Mouse (Mus musculus) midbrain, embryonic 15.5 days (tissue): ENCODE measurements at regions not wholly inside any gene's neighbourhood (a gene's known extent, or its start where the extent isn't known, plus 50 kb on each side); places are given as distances from the start of the nearest gene placed in this dataset.

Source experiments
- ATAC-seq: fragments of 200-750 bp; cut with Nextera tagmentation; replicated peaks from 2 replicates; pipeline ENCODE4 v1.8.0; 2017; ENCODE audit warnings: moderate TSS enrichment
- H3K27ac ChIP-seq: fragments of 300-500 bp; sonication (generic); 2 replicates; pipeline ENCODE4 v1.5.1; 2015; ENCODE audit warnings: mild to moderate bottlenecking, inconsistent platforms
- H3K27me3 ChIP-seq: fragments of 300-500 bp; sonication (generic); replicated peaks from 2 replicates; pipeline ENCODE4 v1.6.1; 2015; ENCODE audit warnings: inconsistent platforms
- H3K36me3 ChIP-seq: fragments of 300-500 bp; sonication (generic); replicated peaks from 2 replicates; pipeline ENCODE4 v1.6.1; 2015; ENCODE audit warnings: inconsistent platforms
- H3K4me1 ChIP-seq: fragments of 300-500 bp; sonication (generic); 2 replicates; pipeline ENCODE4 v1.6.1; 2015; ENCODE audit warnings: inconsistent platforms
- H3K4me2 ChIP-seq: fragments of 300-500 bp; sonication (generic); 2 replicates; pipeline ENCODE4 v1.6.1; 2015; ENCODE audit warnings: inconsistent platforms, mild to moderate bottlenecking, moderate library complexity
- H3K4me3 ChIP-seq: fragments of 300-500 bp; sonication (generic); 2 replicates; pipeline ENCODE4 v1.5.1; 2015; ENCODE audit warnings: mild to moderate bottlenecking, inconsistent platforms
- H3K9ac ChIP-seq: fragments of 300-500 bp; sonication (generic); 2 replicates; pipeline ENCODE4 v1.6.1; 2015; ENCODE audit warnings: mild to moderate bottlenecking, inconsistent platforms
- H3K9me3 ChIP-seq: fragments of 300-500 bp; sonication (generic); 2 replicates; pipeline ENCODE4 v1.6.1; 2016; ENCODE audit warnings: inconsistent platforms
- WGBS: fragments of 180-500 bp; shearing (Covaris S2); methylation state at CpG from one replicate; pipeline ENCODE4 v1.1.7; 2015; ENCODE audit warnings: mixed read lengths; 5-methylcytosine and 5-hydroxymethylcytosine counted together

GRCm38 (mm10) chr5:47385930-47386329 is 597.0 kb upstream of the Slit2 start:
- H3K4me2 ChIP-seq: no peak overlapping the region
- no peaks in the 10 kb centered on the region for H3K27me3 ChIP-seq
- ATAC-seq: no peak
- H3K36me3 ChIP-seq: no peaks in the 10 kb centered on the region
- H3K9me3 ChIP-seq: no peaks in the 10 kb centered on the region
- WGBS: 20% methylated on average over 1 of the region's 1 CpGs
- no peaks in the 10 kb centered on the region for H3K4me1 ChIP-seq
- no peak overlapping the region for H3K9ac ChIP-seq
- H3K27ac ChIP-seq: no peak overlapping the region
- H3K4me3 ChIP-seq: no peak overlapping the region

DNA sequence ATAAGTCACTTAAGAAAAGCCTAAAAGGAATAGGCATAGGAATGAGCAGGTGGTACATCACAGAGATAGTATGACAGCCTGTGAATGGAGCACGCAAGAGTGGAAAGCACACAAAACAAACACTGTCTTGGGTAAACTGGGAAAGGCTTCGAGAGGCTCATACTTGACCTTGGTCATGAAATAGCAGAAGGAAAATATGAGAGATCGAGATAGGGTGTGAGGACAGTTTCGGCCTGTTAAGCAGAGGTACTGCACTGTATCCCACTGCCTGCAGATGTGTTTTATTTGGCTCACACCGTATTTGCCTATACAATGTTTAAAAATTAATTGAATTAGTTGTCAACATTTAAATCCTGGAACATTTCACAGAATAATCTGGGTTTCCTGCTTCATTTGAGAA is 596.2 kb upstream of the Slit2 start:
- ATAC-seq: no peak
- H3K9ac ChIP-seq: no peak overlapping the region
- no peaks in the 10 kb centered on the region for H3K9me3 ChIP-seq
- no peaks in the 10 kb centered on the region for H3K4me1 ChIP-seq
- H3K36me3 ChIP-seq: no peaks in the 10 kb centered on the region
- H3K27ac ChIP-seq: no peak overlapping the region
- 88% methylated on average over 5 of the region's 5 CpGs for WGBS
- H3K4me3 ChIP-seq: no peak overlapping the region
- H3K4me2 ChIP-seq: no peak overlapping the region
- no peaks in the 10 kb centered on the region for H3K27me3 ChIP-seq

DNA sequence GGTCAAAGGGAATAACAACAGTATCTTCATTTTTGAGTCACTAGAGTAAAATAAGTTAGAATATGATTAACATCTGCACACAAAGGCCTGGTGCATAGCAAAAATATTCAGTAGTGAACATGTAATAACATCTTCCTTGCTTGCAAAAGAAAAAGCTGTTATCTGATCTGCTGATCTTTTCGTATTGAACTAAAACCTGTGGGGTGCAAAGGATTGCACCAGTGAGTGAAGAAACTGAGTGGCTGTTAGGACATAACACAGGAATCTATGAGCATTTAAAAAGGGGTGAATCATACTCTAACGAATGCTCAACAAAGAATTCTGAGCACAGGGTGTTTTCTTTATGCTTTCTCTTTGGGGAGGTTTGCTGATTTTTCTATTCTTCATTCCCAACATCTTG is 592.2 kb upstream of the Slit2 start:
- Histone ChIP-seq H3K27ac (no peak overlapping the region), H3K9me3 (no peaks in the 10 kb centered on the region), H3K36me3 (no peaks in the 10 kb centered on the region), H3K9ac (no peak overlapping the region), H3K4me3 (no peak overlapping the region), H3K27me3 (no peaks in the 10 kb centered on the region), H3K4me2 (no peak overlapping the region), H3K4me1 (no peaks in the 10 kb centered on the region)
- no peak for ATAC-seq
- 82% methylated on average over 2 of the region's 2 CpGs for WGBS

GRCm38 (mm10) chr5:47396874-47397273 is 586.1 kb upstream of the Slit2 start:
- no peaks in the 10 kb centered on the region for H3K4me1 ChIP-seq
- no peaks in the 10 kb centered on the region for H3K9me3 ChIP-seq
- no peak overlapping the region for H3K9ac ChIP-seq
- no peak overlapping the region for H3K4me3 ChIP-seq
- no peak for ATAC-seq
- H3K27ac ChIP-seq: no peak overlapping the region
- H3K27me3 ChIP-seq: no peaks in the 10 kb centered on the region
- WGBS: 83% methylated on average over 9 of the region's 9 CpGs
- H3K36me3 ChIP-seq: no peaks in the 10 kb centered on the region
- H3K4me2 ChIP-seq: no peak overlapping the region

- 74% methylated on average over 2 of the region's 2 CpGs for WGBS
- H3K4me2 ChIP-seq: no peak overlapping the region
- H3K27ac ChIP-seq: no peak overlapping the region
- H3K27me3 ChIP-seq: no peaks in the 10 kb centered on the region
- H3K4me1 ChIP-seq: no peaks in the 10 kb centered on the region
- no peak overlapping the region for H3K9ac ChIP-seq
- H3K4me3 ChIP-seq: no peak overlapping the region
- H3K9me3 ChIP-seq: no peaks in the 10 kb centered on the region
- no peak for ATAC-seq
- H3K36me3 ChIP-seq: no peaks in the 10 kb centered on the region
Measured at GRCm38 (mm10) chr5:47421916-47422315, 561.0 kb upstream of the Slit2 start.

DNA sequence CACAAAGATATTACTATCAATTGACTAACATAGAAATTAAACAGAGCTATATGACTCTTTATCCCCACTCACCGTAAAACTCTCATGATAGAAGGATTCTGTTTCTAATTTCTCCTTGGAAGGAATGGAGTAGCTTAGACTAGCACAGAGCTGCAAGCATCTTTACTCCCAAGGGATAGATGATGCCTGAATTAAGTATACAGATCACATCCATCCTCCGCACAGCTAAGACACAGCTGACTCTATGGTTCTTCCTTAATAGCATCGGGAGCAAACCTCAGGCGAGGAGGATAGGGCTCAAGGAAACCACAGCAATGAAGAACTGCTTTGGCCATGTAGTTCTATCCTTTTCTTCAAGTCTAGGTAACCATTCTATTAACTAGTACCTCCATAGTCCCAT is 556.9 kb upstream of the Slit2 start:
- no peak overlapping the region for H3K4me2 ChIP-seq
- no peak overlapping the region for H3K4me3 ChIP-seq
- H3K27ac ChIP-seq: no peak overlapping the region
- 85% methylated on average over 4 of the region's 4 CpGs for WGBS
- H3K4me1 ChIP-seq: no peaks in the 10 kb centered on the region
- no peaks in the 10 kb centered on the region for H3K27me3 ChIP-seq
- H3K9ac ChIP-seq: no peak overlapping the region
- no peak for ATAC-seq
- H3K9me3 ChIP-seq: no peaks in the 10 kb centered on the region
- no peaks in the 10 kb centered on the region for H3K36me3 ChIP-seq

GRCm38 (mm10) chr5:47426467-47426866 is 556.5 kb upstream of the Slit2 start:
- Histone ChIP-seq H3K36me3 (no peaks in the 10 kb centered on the region), H3K9me3 (no peaks in the 10 kb centered on the region), H3K27ac (no peak overlapping the region), H3K9ac (no peak overlapping the region), H3K4me3 (no peak overlapping the region), H3K27me3 (no peaks in the 10 kb centered on the region), H3K4me1 (no peaks in the 10 kb centered on the region), H3K4me2 (no peak overlapping the region)
- ATAC-seq: no peak
- WGBS: 41% methylated on average over 6 of the region's 6 CpGs

- no peak overlapping the region for H3K4me3 ChIP-seq
- no peaks in the 10 kb centered on the region for H3K4me1 ChIP-seq
- no peak for ATAC-seq
- H3K4me2 ChIP-seq: no peak overlapping the region
- no peak overlapping the region for H3K27ac ChIP-seq
- no peak overlapping the region for H3K9ac ChIP-seq
- H3K9me3 ChIP-seq: no peaks in the 10 kb centered on the region
- 68% methylated on average over 10 of the region's 10 CpGs for WGBS
- H3K36me3 ChIP-seq: no peaks in the 10 kb centered on the region
- no peaks in the 10 kb centered on the region for H3K27me3 ChIP-seq
Measured at GRCm38 (mm10) chr5:47429217-47430172, 553.4 kb upstream of the Slit2 start.

GRCm38 (mm10) chr5:47431599-47432328 is 551.2 kb upstream of the Slit2 start:
- Histone ChIP-seq H3K36me3 (no peaks in the 10 kb centered on the region), H3K4me1 (no peaks in the 10 kb centered on the region), H3K4me2 (no peak overlapping the region), H3K4me3 (no peak overlapping the region), H3K27me3 (no peaks in the 10 kb centered on the region), H3K9me3 (no peaks in the 10 kb centered on the region), H3K9ac (no peak overlapping the region), H3K27ac (no peak overlapping the region)
- WGBS: 22% methylated on average over 5 of the region's 5 CpGs
- ATAC-seq: no peak

DNA sequence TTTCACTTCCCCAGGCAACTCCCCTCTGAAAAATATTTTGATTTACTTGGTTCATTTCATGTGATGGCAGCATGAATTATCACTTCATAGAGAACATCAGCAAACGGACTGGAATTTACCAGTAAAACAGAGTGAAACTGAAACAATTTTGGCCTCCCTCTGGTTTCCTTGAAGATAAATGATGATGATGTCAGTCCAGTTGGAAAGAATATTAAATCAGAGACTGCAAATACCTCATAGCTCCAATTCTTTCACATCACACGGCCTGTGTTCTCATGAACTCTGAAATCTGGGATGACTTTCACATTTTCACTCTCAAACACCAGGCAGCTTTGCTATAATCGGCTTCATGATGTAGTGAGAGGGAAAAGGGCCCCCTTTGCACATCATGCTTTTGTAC is 546.5 kb upstream of the Slit2 start:
- Histone ChIP-seq H3K4me3 (no peak overlapping the region), H3K36me3 (no peaks in the 10 kb centered on the region), H3K4me2 (no peak overlapping the region), H3K9me3 (no peaks in the 10 kb centered on the region), H3K27me3 (no peaks in the 10 kb centered on the region), H3K4me1 (no peaks in the 10 kb centered on the region), H3K9ac (no peak overlapping the region), H3K27ac (no peak overlapping the region)
- ATAC-seq: no peak
- WGBS: 89% methylated on average over 3 of the region's 3 CpGs

- H3K27ac ChIP-seq: no peak overlapping the region
- no peaks in the 10 kb centered on the region for H3K36me3 ChIP-seq
- no peak for ATAC-seq
- H3K4me2 ChIP-seq: no peak overlapping the region
- WGBS: 70% methylated on average over 5 of the region's 5 CpGs
- no peak overlapping the region for H3K4me3 ChIP-seq
- no peaks in the 10 kb centered on the region for H3K4me1 ChIP-seq
- no peak overlapping the region for H3K9ac ChIP-seq
- no peaks in the 10 kb centered on the region for H3K27me3 ChIP-seq
- H3K9me3 ChIP-seq: no peaks in the 10 kb centered on the region
Measured at GRCm38 (mm10) chr5:47446305-47447028, 536.5 kb upstream of the Slit2 start.

GRCm38 (mm10) chr5:47464848-47465247 is 518.1 kb upstream of the Slit2 start:
- Histone ChIP-seq H3K27me3 (no peaks in the 10 kb centered on the region), H3K4me2 (no peak overlapping the region), H3K9me3 (no peaks in the 10 kb centered on the region), H3K4me1 (no peaks in the 10 kb centered on the region), H3K9ac (no peak overlapping the region), H3K27ac (no peak overlapping the region), H3K36me3 (no peaks in the 10 kb centered on the region), H3K4me3 (no peak overlapping the region)
- WGBS: 91% methylated on average over 4 of the region's 4 CpGs
- ATAC-seq: no peak
